Mouse (Mus musculus) midbrain, embryonic 16.5 days (tissue): ENCODE results near the gene Smad9. TPM values are rescaled to one million over a fixed set of nuclear protein-coding genes. Genes with fewer than 3 reads are reported as not detected.
A peak's percentile ranks its signal among the peaks of the same experiment; 100 is the strongest.

Experiments
- ATAC-seq: fragments of 200-750 bp; cut with Nextera tagmentation; 2 replicates; pipeline ENCODE4 v1.8.0; 2017; ENCODE audit warnings: moderate TSS enrichment
- H3K27ac ChIP-seq: fragments of 300-500 bp; sonication (generic); 2 replicates; pipeline ENCODE4 v1.5.1; 2014; ENCODE audit warnings: mild to moderate bottlenecking, low read length, mixed read lengths
- H3K27me3 ChIP-seq: fragments of 300-500 bp; sonication (generic); 2 replicates; pipeline ENCODE4 v1.6.1; 2014; ENCODE audit warnings: low read depth, low read length, mixed read lengths; ENCODE audit not compliant: control insufficient read depth, insufficient read depth
- H3K36me3 ChIP-seq: fragments of 300-500 bp; sonication (generic); 2 replicates; pipeline ENCODE4 v1.6.1; 2014; ENCODE audit warnings: mild to moderate bottlenecking, low read length, moderate library complexity, mixed read lengths; ENCODE audit not compliant: control insufficient read depth, insufficient read depth
- H3K4me1 ChIP-seq: fragments of 300-500 bp; sonication (generic); 2 replicates; pipeline ENCODE4 v1.6.1; 2014; ENCODE audit warnings: mild to moderate bottlenecking, low read length, mixed read lengths; ENCODE audit not compliant: control insufficient read depth, insufficient read depth
- H3K4me2 ChIP-seq: fragments of 300-500 bp; sonication (generic); 2 replicates; pipeline ENCODE4 v1.6.1; 2014; ENCODE audit warnings: mild to moderate bottlenecking, low read length, mixed read lengths
- H3K4me3 ChIP-seq: fragments of 300-500 bp; sonication (generic); 2 replicates; pipeline ENCODE4 v1.5.1; 2014; ENCODE audit warnings: low read depth, mild to moderate bottlenecking, low read length, moderate library complexity, mixed read lengths
- H3K9ac ChIP-seq: fragments of 300-500 bp; sonication (generic); 2 replicates; pipeline ENCODE4 v1.6.1; 2014; ENCODE audit warnings: low read depth, low read length, mixed read lengths
- H3K9me3 ChIP-seq: fragments of 300-500 bp; sonication (generic); replicated peaks from 2 replicates; pipeline ENCODE4 v1.6.1; 2014; ENCODE audit warnings: mild to moderate bottlenecking, low read length, mixed read lengths; ENCODE audit not compliant: control insufficient read depth, poor library complexity, severe bottlenecking
- WGBS: fragments of 180-500 bp; shearing (Covaris S2); extraction: QIAGEN DNeasy Blood & Tissue Kit; methylation state at CpG from one replicate; pipeline ENCODE4 v1.1.7; 2014; 5-methylcytosine and 5-hydroxymethylcytosine counted together
- polyA plus RNA-seq: library from polyadenylated mRNA; unstranded; fragments of >200 nt; fragmentation: Nextera tagmentation; extraction: Ambion mirVana; gene quantifications from 2 replicates; pipeline ENCODE4 v1.2.1, GENCODE M21; 2015

Smad9 gene
- polyA plus RNA-seq, 1 experiment from 2014 or later = 0.55 TPM

DNA sequence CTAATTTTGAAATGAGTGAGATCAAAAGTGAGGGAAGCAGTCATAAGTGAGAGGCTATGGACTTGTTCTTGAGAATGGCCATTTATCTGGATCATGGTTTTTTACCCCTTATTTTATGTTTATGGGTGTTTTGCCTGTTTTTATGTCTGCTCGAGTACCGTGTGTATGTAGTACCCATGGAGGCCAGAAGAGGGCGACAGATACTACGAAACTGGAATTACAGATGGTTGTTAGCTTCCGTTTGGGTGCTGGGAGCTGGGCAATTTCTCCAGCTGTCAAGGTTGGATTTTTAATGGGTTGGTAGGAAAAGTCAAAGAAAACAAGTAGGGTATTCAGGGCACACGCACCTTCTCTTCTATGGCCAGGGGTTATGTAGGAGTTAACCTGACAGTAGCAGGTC, 38.4 kb downstream of the Smad9 start:
- no peak for ATAC-seq
- 87% methylated on average over 6 of the region's 6 CpGs for whole genome bisulfite sequencing

DNA sequence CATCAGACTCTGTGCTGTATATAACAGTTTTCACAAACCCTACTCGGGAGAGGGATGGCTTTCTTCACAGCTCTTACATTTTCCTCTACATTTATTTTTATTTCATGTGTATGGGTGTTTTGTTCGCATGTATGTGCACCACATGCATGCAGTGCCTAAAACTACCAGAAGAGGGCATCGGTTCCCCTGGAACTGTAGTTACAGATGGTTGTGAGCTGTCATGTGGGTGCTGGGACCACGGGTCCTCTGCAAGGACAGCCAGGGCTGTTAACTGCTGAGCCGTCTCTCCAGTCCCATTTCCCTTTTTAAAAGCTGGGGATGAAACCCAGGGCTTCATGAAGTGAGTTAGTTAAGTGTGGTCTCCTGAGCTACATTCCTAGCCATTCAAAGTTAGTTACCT, 40.0 kb downstream of the Smad9 start:
- no peak overlapping the region for H3K4me3 ChIP-seq
- 97% methylated on average over 5 of the region's 5 CpGs for WGBS
- no peaks in the 10 kb centered on the region for H3K4me1 ChIP-seq
- H3K9ac ChIP-seq = no peak overlapping the region
- H3K9me3 ChIP-seq = no peaks in the 10 kb centered on the region
- no peak overlapping the region for H3K27ac ChIP-seq
- H3K27me3 ChIP-seq = no peaks in the 10 kb centered on the region
- no peak for ATAC-seq
- no peaks in the 10 kb centered on the region for H3K36me3 ChIP-seq
- H3K4me2 ChIP-seq = no peak overlapping the region

More for the DNA sequence above, 38.4 kb downstream of the Smad9 start:
- no peaks in the 10 kb centered on the region for H3K27me3 ChIP-seq
- no peaks in the 10 kb centered on the region for H3K36me3 ChIP-seq
- no peaks in the 10 kb centered on the region for H3K4me1 ChIP-seq
- no peak overlapping the region for H3K9ac ChIP-seq
- no peak overlapping the region for H3K4me2 ChIP-seq
- no peaks in the 10 kb centered on the region for H3K9me3 ChIP-seq
- H3K27ac ChIP-seq = no peak overlapping the region
- H3K4me3 ChIP-seq = no peak overlapping the region

DNA sequence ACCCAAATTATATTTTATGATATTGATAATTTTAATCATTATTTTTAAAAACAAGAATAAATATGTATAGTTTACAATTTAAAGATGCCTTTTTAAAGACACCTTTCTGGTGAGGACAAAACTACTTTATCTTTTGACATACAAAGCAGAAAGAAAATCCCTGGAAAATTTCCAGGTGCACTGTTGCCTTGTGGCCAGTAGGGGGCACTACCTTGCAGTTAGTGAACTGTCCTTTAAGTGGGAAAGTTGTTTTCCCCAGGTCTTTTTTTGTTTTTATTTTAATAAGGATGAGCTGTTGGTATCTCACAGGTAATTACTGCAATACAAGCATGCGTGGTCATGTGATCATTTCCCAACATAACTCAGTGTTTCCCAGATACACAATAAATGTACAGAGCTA, 40.4 kb downstream of the Smad9 start:
- Histone ChIP-seq H3K36me3 (no peaks in the 10 kb centered on the region), H3K9me3 (no peaks in the 10 kb centered on the region), H3K4me1 (no peaks in the 10 kb centered on the region), H3K27me3 (no peaks in the 10 kb centered on the region), H3K4me2 (no peak overlapping the region), H3K9ac (no peak overlapping the region), H3K27ac (no peak overlapping the region), H3K4me3 (no peak overlapping the region)
- WGBS = 100% methylated on average over 1 of the region's 1 CpGs
- no peak for ATAC-seq

DNA sequence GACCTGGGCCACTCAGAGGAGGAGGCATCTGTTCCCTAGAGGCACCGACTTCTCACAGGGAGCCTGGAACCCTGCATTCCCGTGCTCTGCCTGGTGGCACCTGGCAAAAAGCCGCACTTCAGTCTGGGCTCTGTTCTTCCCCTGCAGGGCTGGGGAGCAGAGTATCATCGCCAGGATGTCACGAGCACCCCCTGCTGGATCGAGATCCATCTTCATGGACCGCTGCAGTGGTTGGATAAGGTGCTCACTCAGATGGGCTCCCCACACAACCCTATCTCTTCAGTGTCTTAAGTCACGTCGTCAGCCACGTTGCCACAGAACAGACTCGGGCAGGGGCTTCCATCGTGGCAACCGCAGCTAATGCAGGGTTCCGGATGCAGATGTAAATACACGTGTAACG, 41.8 kb downstream of the Smad9 start:
- no peaks in the 10 kb centered on the region for H3K9me3 ChIP-seq
- no peaks in the 10 kb centered on the region for H3K27me3 ChIP-seq
- no peak overlapping the region; the same call in 1 of the 2 replicates for H3K4me3 ChIP-seq
- no peak overlapping the region for H3K27ac ChIP-seq
- no peaks in the 10 kb centered on the region for H3K36me3 ChIP-seq
- peak; percentile 56 for ATAC-seq
- H3K4me2 ChIP-seq = 0 out of 2 replicates have a peak overlapping the region, but pooled peaks have one; percentile 15
- H3K9ac ChIP-seq = no peak overlapping the region
- no peaks in the 10 kb centered on the region for H3K4me1 ChIP-seq
- 36% methylated on average over 16 of the region's 16 CpGs for WGBS

DNA sequence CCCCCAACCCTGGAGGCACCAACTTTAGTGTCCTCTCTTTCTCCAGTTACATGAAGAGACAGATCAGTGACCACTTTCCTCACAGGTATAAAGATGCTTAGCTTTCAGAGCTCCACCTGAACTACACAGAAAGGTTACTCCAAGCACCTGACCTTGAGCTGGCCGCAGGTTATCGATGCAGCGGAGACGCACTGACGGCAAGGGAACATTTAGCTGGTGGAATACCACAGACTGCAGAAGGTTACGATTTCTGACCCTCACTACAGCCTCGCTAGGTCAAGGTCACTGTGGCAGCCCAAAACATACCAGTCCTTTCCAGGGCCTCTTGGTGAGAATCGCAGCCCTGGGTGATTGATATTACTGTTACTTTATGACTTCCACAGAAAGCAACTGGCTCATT, 48.3 kb downstream of the Smad9 start:
- H3K9me3 ChIP-seq = no peaks in the 10 kb centered on the region
- peaks cover 16% of the 10 kb centered on the region for H3K4me1 ChIP-seq
- H3K4me3 ChIP-seq = no peak overlapping the region
- WGBS = 99% methylated on average over 8 of the region's 8 CpGs
- no peak overlapping the region for H3K4me2 ChIP-seq
- H3K9ac ChIP-seq = no peak overlapping the region
- no peak for ATAC-seq
- H3K36me3 ChIP-seq = peaks cover 12% of the 10 kb centered on the region
- H3K27me3 ChIP-seq = no peaks in the 10 kb centered on the region
- H3K27ac ChIP-seq = no peak overlapping the region

- no peaks in the 10 kb centered on the region for H3K9me3 ChIP-seq
- H3K36me3 ChIP-seq = peaks cover 12% of the 10 kb centered on the region
- peak overlapping the region; percentile 96 for H3K27ac ChIP-seq
- peak; percentile 81 for ATAC-seq
- no peaks in the 10 kb centered on the region for H3K27me3 ChIP-seq
- peak overlapping the region; percentile 97 for H3K9ac ChIP-seq
- H3K4me3 ChIP-seq = peak overlapping the region; percentile 94
- H3K4me2 ChIP-seq = peak overlapping the region; percentile 92
- WGBS = under 1% methylated on average over 49 of the region's 56 CpGs
- H3K4me1 ChIP-seq = peaks cover 16% of the 10 kb centered on the region
These were observed 51.8 kb downstream of the Smad9 start for GRCm38 (mm10) chr3:54807061-54807661.

DNA sequence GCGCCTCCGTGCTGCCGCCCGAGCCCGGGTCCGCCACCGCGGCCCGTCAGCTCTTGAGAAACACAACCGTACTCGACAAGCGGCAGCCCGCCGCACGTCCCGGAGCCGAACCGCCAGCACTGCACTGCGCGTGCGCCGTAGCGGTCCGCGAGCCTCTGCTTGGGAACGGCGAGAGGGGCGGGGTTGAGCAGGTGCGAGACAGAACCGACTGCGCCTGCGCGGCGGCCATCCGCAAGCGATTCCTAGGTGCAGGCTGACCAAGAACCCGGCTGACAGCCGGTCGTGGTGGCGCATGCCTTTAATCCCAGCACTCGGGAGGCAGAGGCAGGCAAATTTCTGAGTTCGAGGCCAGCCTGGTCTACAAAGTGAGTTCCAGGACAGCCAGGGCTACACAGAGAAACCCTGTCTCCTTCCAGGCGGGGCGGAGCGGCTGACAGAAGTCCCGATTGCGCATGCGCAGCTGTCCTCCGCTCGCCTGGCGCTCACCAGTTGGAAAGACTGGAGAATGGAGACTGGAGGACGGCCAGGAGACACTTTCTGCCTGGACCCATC, 52.4 kb downstream of the Smad9 start, which contains the start of gene Rfxap:
Rfxap (minus strand) TSS at position 126 of the 552 bp plus-strand sequence.
- under 1% methylated on average over 52 of the region's 52 CpGs for WGBS
- Histone ChIP-seq H3K4me2 (peak within 1 kb of the TSS; percentile 92), H3K27me3 (no peaks in the 10 kb centered on the region), H3K4me3 (peak within 1 kb of the TSS; percentile 94), H3K27ac (peak within 1 kb of the TSS; percentile 96), H3K9ac (peak within 1 kb of the TSS; percentile 97), H3K4me1 (peaks cover 16% of the 10 kb centered on the region), H3K36me3 (peaks cover 11% of the 10 kb centered on the region), H3K9me3 (no peaks in the 10 kb centered on the region)
- ATAC-seq = peak; percentile 95

GRCm38 (mm10) chr3:54809111-54809510, 53.7 kb downstream of the Smad9 start:
- no peak for ATAC-seq
- H3K27ac ChIP-seq = no peak overlapping the region

GRCm38 (mm10) chr3:54811616-54812015, 56.2 kb downstream of the Smad9 start:
- H3K9ac ChIP-seq = no peak overlapping the region
- H3K4me2 ChIP-seq = no peak overlapping the region
- H3K9me3 ChIP-seq = no peaks in the 10 kb centered on the region
- H3K4me3 ChIP-seq = no peak overlapping the region
- no peaks in the 10 kb centered on the region for H3K27me3 ChIP-seq
- no peak overlapping the region for H3K27ac ChIP-seq
- H3K36me3 ChIP-seq = no peaks in the 10 kb centered on the region
- ATAC-seq = no peak
- WGBS = 50% methylated on average over 1 of the region's 1 CpGs
- peaks cover 2% of the 10 kb centered on the region for H3K4me1 ChIP-seq

More at GRCm38 (mm10) chr3:54809111-54809510, 53.7 kb downstream of the Smad9 start:
- WGBS = 82% methylated on average over 5 of the region's 5 CpGs
- no peaks in the 10 kb centered on the region for H3K9me3 ChIP-seq
- no peak overlapping the region for H3K4me2 ChIP-seq
- H3K9ac ChIP-seq = no peak overlapping the region
- no peaks in the 10 kb centered on the region for H3K27me3 ChIP-seq
- H3K4me1 ChIP-seq = peaks cover 16% of the 10 kb centered on the region
- H3K36me3 ChIP-seq = peaks cover 4% of the 10 kb centered on the region; the same call in 1 of the 2 replicates
- no peak overlapping the region for H3K4me3 ChIP-seq
